Mouse (Mus musculus): ENCODE measurements around the gene Katnal1. TPM values are rescaled to one million over a fixed set of nuclear protein-coding genes. Genes with fewer than 3 reads are reported as not detected.
A peak's percentile ranks its signal among the peaks of the same experiment; 100 is the strongest.

The Katnal1 gene
- polyA plus RNA-seq, 1 experiment from 2014 or later = 23.6 TPM

DNA sequence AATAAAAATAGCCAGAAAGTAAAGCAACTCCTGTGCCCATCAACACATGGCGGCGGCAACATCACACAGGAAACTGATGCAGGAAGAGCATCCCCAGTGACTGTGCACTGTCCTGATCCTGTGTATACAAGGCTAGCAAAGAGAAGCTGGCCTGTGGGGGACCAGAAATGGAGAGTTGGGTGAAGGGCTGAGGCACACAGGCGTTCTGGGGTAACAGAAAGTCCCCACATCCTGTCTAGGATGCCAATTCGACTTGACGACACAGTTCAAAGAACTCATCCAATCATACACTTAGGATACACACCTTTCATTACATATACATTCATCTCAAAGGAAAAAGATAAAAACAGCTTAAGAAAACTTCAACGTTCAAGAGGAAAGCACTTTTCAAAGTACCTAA is 41.1 kb downstream of the Katnal1 start:
- 88% methylated on average over 6 of the region's 6 CpGs for WGBS
- Histone ChIP-seq H3K4me1 (replicated peaks) (peaks cover 10% of the 10 kb centered on the region), H3K27me3 (ENCODE audit: insufficient read depth, poor library complexity, severe bottlenecking) (no peaks in the 10 kb centered on the region), H3K36me3 (peaks cover 80% of the 10 kb centered on the region), H3K27ac (no peak overlapping the region), H3K4me3 (no peak overlapping the region), H3K9me3 (peaks cover 5% of the 10 kb centered on the region; the same call in 1 of the 2 replicates)
- no peak for DNase-seq (ENCODE audit: low spot score)

DNA sequence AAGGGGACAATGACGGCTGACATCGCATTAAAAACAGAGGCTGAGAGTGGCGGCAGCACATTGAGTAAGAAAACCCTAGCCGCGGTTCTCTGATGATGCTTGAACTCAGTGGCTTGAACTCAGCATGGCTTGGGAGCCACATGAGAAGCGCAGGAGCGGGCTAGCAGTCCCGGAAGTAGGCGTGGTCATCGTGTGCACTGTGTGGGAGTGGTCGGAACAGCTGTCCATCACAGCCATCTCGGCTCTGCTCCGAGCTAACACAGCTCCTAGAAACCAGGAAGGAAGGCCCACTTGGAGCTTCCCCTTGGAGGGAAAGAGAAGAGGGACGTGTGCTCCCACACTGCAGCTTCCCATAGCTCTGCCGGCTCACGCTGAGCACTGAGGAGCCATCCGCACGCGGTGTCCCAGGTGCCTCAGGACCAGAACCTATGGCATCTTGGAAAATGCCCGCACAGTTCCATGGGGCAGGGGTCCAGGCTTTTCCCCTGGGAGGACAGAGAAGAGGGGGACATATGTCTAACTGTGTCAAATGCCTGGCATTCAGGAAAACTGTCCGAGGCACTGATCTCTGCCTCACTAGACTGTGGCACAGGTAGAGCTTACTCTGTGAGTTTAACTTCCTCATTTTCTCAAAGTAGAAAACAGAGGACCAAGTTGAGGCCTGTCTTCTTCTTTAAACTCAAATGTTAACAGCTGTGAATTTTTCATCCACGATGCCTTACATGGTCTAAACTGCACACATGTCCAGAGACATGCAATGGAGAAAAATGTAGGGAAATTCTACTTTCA is 43.1 kb downstream of the Katnal1 start:
- Histone ChIP-seq H3K36me3 (peaks cover 62% of the 10 kb centered on the region), H3K27me3 (ENCODE audit: insufficient read depth, poor library complexity, severe bottlenecking) (no peaks in the 10 kb centered on the region), H3K9me3 (peaks cover 5% of the 10 kb centered on the region; the same call in 1 of the 2 replicates), H3K27ac (peak overlapping the region; percentile 77), H3K4me1 (replicated peaks) (peaks cover 10% of the 10 kb centered on the region), H3K4me3 (peak overlapping the region; percentile 39)
- WGBS = 31% methylated on average over 22 of the region's 22 CpGs
- peak; percentile 77 for DNase-seq (ENCODE audit: low spot score)

DNA sequence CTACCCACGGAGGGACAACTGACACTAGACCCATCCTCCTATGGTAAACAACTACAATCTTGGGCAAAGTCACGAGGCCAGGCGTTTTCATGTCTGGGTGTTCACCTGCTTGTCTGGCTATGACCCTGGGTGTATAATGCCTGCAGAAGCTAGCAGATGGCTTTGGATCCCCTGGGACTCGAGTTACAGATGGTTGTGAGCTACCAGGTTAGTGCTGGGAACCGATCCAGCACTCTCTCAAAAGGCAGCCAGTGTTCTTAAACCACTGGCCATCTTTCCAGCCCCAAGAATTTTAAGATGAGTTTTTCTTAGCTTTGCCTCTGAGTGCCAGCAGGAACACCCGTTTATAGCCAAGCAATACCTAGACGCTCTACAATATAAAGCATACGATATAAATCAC is 45.4 kb downstream of the Katnal1 start:
- Histone ChIP-seq H3K4me3 (no peak overlapping the region), H3K4me1 (replicated peaks) (peaks cover 10% of the 10 kb centered on the region), H3K27me3 (ENCODE audit: insufficient read depth, poor library complexity, severe bottlenecking) (no peaks in the 10 kb centered on the region), H3K27ac (no peak overlapping the region), H3K36me3 (peaks cover 55% of the 10 kb centered on the region), H3K9me3 (peaks cover 5% of the 10 kb centered on the region; the same call in 1 of the 2 replicates)
- no peak for DNase-seq (ENCODE audit: low spot score)
- 89% methylated on average over 8 of the region's 8 CpGs for WGBS

DNA sequence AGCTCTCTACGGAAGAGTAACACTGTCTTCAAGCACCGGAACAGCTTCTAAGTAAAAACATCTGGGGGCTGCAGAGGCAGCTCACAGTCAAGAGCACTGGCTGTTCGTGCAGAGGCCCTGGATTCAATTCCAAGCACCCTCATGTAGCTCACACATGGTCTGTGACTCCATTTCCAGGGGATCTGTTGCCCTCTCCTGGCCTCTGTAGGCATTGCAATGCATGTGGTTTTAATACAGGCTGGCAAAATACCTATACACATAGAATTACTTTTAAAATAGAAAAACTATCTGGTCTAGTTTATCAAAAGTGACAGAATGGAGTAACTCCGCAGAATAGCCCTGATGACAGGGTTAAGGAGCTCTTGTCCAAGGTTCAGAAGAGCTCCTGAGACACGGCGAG is 49.9 kb downstream of the Katnal1 start:
- H3K27ac ChIP-seq = no peak overlapping the region
- H3K4me3 ChIP-seq = no peak overlapping the region
- DNase-seq (ENCODE audit: low spot score) = no peak
- peaks cover 69% of the 10 kb centered on the region for H3K36me3 ChIP-seq
- no peaks in the 10 kb centered on the region for H3K4me1 ChIP-seq (replicated peaks)
- H3K9me3 ChIP-seq = peaks cover 5% of the 10 kb centered on the region; the same call in 1 of the 2 replicates
- H3K27me3 ChIP-seq (ENCODE audit: insufficient read depth, poor library complexity, severe bottlenecking) = no peaks in the 10 kb centered on the region
- WGBS = 87% methylated on average over 6 of the region's 6 CpGs

DNA sequence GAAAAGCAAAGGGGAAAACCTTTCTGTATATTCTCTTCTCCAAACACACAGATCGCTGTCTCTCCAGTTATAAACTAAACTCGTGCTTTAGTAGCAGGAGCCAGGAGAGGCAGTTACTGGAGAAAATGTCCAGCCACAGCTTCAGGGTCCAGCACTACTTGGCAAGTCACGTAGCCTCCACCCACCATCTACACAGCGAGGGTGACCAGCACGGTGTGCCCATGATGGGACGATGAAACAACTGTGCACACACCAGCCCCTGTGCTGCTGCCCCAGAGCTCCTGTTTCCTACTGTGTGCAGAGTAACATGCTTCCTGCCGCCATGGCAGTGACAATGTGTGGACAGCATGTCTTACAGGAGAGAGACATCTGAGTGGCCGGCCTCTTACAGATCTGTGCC is 56.0 kb downstream of the Katnal1 start:
- Histone ChIP-seq H3K4me3 (no peak overlapping the region), H3K36me3 (peaks cover 53% of the 10 kb centered on the region), H3K27me3 (ENCODE audit: insufficient read depth, poor library complexity, severe bottlenecking) (no peaks in the 10 kb centered on the region), H3K4me1 (replicated peaks) (no peaks in the 10 kb centered on the region), H3K27ac (no peak overlapping the region), H3K9me3 (no peaks in the 10 kb centered on the region)
- 90% methylated on average over 8 of the region's 8 CpGs for WGBS
- no peak for DNase-seq (ENCODE audit: low spot score)

DNA sequence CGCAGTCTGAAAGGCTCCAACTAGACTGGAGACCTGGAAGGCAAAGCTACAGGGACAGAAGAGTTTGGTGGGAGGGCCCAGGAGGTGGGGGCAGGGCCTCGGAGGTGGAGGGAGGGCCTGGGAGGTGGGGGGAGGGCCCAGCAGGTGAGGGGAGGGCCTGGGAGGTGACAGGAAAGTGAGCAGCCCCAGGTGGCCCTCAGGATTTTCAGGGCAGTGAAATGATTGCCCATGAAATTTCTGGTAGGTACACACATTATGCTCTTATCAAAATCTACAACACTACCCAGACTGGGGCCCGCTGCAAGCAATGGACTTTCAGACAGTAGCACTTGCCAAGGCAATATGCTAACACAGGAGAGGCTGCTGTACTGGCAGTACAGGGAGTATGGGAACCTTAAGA is 59.5 kb downstream of the Katnal1 start:
- WGBS = 49% methylated on average over 3 of the region's 3 CpGs
- Histone ChIP-seq H3K27me3 (ENCODE audit: insufficient read depth, poor library complexity, severe bottlenecking) (no peaks in the 10 kb centered on the region), H3K9me3 (no peaks in the 10 kb centered on the region), H3K27ac (no peak overlapping the region), H3K36me3 (peaks cover 19% of the 10 kb centered on the region), H3K4me1 (replicated peaks) (no peaks in the 10 kb centered on the region), H3K4me3 (no peak overlapping the region)
- DNase-seq (ENCODE audit: low spot score) = no peak

DNA sequence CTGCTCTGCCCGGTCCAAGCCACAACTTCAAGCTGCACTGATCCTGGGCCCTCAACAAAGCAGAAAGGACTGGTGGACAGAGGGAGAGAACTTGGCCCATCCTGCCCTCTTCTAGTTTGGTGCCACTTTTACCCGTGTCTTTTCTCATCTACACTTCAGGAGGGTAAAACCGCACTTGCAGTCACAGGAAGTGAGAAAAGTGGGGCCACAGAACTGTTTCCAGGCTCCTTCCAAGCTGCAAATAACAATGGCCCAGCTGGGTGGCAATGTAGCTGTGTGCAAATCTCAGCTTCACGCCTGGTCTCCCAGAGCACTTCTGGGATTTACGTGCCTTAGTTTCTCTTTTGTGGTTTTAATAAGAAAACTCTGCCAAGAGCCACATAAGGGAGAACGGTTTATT is 61.4 kb downstream of the Katnal1 start:
- no peaks in the 10 kb centered on the region for H3K4me1 ChIP-seq (replicated peaks)
- H3K4me3 ChIP-seq = no peak overlapping the region
- H3K27me3 ChIP-seq (ENCODE audit: insufficient read depth, poor library complexity, severe bottlenecking) = no peaks in the 10 kb centered on the region
- peaks cover 4% of the 10 kb centered on the region; the same call in 1 of the 2 replicates for H3K36me3 ChIP-seq
- WGBS = 83% methylated on average over 6 of the region's 6 CpGs
- H3K9me3 ChIP-seq = no peaks in the 10 kb centered on the region
- no peak overlapping the region for H3K27ac ChIP-seq
- no peak for DNase-seq (ENCODE audit: low spot score)

DNA sequence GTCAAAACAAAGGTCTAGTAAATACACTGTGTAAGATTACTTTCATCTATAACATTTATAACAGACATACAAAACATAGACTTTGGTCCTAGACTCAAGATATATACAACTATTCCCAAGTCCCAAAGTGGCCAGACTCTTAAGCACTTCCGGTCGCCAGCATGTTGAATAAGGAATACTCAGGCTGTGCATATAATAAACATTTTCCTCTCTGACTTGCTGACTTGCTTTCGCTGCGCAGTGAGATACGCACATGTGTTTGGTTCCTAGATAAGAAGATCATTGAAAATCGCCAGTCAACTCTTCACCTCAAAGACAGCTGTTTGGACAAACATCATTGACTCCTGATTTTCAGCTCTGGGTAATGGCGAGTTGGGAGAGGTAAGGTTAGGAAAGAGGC is 61.9 kb downstream of the Katnal1 start:
- no peak for DNase-seq (ENCODE audit: low spot score)
- Histone ChIP-seq H3K27me3 (ENCODE audit: insufficient read depth, poor library complexity, severe bottlenecking) (no peaks in the 10 kb centered on the region), H3K9me3 (no peaks in the 10 kb centered on the region), H3K4me1 (replicated peaks) (0 out of 2 replicates have a peak, but pooled peaks cover 3% of the 10 kb centered on the region), H3K36me3 (peaks cover 4% of the 10 kb centered on the region; the same call in 1 of the 2 replicates), H3K4me3 (no peak overlapping the region), H3K27ac (no peak overlapping the region)
- 93% methylated on average over 7 of the region's 7 CpGs for WGBS

DNA sequence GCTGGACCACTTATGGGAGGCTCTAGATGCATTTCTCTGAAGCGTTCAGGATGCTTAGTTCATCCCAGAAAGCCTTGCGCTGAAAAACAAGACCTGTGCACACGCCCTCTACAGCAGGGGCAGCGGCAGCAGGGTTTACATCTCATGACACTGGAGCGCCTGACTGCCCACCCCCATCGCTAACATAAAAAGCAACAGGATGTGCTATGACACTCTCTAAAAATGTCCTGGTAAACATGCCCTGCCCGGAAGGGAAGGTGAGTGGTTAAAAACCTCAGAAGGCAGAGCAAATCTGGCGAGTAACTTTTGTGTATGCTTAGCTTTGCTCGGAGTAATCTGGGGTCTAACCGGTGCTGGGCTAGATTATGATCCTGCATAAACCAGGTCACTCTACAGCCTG is 62.5 kb downstream of the Katnal1 start:
- H3K27ac ChIP-seq = no peak overlapping the region
- H3K36me3 ChIP-seq = peaks cover 4% of the 10 kb centered on the region; the same call in 1 of the 2 replicates
- no peaks in the 10 kb centered on the region for H3K27me3 ChIP-seq (ENCODE audit: insufficient read depth, poor library complexity, severe bottlenecking)
- H3K9me3 ChIP-seq = no peaks in the 10 kb centered on the region
- WGBS = 83% methylated on average over 10 of the region's 10 CpGs
- no peak overlapping the region for H3K4me3 ChIP-seq
- DNase-seq (ENCODE audit: low spot score) = no peak
- H3K4me1 ChIP-seq (replicated peaks) = 0 out of 2 replicates have a peak, but pooled peaks cover 3% of the 10 kb centered on the region

DNA sequence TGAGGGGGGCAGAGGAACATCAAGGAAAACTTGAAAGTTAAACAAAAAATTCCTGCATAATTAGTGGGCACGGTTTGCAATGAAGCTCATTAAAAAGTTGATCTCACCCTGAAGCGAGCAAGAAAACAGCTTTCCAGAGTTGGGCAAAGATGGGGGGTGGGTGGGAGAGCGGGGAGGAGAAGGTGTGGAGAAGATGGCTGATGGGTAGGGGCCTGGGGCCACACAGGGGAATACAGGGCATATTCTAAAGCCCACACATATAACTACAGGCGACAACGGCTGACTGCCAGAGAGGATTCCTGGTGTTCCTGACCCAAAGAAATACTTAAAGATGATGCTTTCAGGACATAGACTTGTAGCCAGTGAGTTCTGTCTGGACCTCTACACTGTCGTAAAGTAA is 65.7 kb downstream of the Katnal1 start:
- no peaks in the 10 kb centered on the region for H3K36me3 ChIP-seq
- H3K9me3 ChIP-seq = no peaks in the 10 kb centered on the region
- no peaks in the 10 kb centered on the region for H3K27me3 ChIP-seq (ENCODE audit: insufficient read depth, poor library complexity, severe bottlenecking)
- H3K27ac ChIP-seq = no peak overlapping the region
- no peak overlapping the region for H3K4me3 ChIP-seq
- no peak for DNase-seq (ENCODE audit: low spot score)
- H3K4me1 ChIP-seq (replicated peaks) = 0 out of 2 replicates have a peak, but pooled peaks cover 3% of the 10 kb centered on the region
- WGBS = 70% methylated on average over 6 of the region's 6 CpGs

DNA sequence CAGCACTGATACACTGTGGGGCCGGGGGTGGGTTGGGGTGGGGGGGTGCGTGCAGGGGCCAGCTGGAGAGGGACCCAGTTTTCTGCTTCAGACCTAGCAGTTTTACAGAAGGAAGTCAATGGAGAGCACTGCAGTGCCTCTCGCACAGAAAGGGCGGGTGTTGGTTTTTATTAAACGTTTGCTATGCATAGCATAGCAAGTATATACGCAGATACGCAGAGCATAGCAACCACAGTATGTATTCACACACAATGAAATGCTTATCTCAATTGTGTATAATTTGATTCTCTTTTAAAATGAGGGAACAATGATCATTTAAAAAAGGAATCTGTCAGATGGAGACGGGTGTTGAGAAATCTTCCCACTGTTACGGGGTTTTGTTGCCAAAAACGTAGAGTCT is 66.3 kb downstream of the Katnal1 start:
- DNase-seq (ENCODE audit: low spot score) = no peak
- H3K27me3 ChIP-seq (ENCODE audit: insufficient read depth, poor library complexity, severe bottlenecking) = no peaks in the 10 kb centered on the region
- WGBS = 86% methylated on average over 10 of the region's 10 CpGs
- H3K4me3 ChIP-seq = no peak overlapping the region
- 0 out of 2 replicates have a peak, but pooled peaks cover 3% of the 10 kb centered on the region for H3K4me1 ChIP-seq (replicated peaks)
- H3K9me3 ChIP-seq = no peaks in the 10 kb centered on the region
- H3K36me3 ChIP-seq = no peaks in the 10 kb centered on the region
- no peak overlapping the region for H3K27ac ChIP-seq

DNA sequence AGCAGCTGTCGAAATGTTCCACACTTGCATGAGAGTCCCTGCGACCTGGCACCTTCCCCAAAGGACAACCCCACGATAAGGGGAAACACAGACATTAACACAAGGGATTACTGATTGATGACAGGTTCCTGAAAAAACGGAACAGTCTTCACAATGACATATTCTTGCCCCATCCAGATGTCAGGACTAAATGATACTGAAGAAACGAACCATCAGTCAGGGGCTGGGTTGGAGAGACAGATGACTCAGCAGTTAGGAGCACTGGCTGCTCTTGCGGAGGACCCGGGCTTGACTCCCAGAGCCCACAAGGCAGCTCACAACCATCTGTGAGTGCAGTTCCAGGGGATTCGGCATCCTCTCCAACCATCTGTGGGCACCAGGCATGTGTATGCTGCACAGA is 67.0 kb downstream of the Katnal1 start:
- Histone ChIP-seq H3K4me1 (replicated peaks) (0 out of 2 replicates have a peak, but pooled peaks cover 3% of the 10 kb centered on the region), H3K9me3 (no peaks in the 10 kb centered on the region), H3K27ac (no peak overlapping the region), H3K36me3 (no peaks in the 10 kb centered on the region), H3K4me3 (no peak overlapping the region), H3K27me3 (ENCODE audit: insufficient read depth, poor library complexity, severe bottlenecking) (no peaks in the 10 kb centered on the region)
- WGBS = 75% methylated on average over 8 of the region's 8 CpGs
- no peak for DNase-seq (ENCODE audit: low spot score)

DNA sequence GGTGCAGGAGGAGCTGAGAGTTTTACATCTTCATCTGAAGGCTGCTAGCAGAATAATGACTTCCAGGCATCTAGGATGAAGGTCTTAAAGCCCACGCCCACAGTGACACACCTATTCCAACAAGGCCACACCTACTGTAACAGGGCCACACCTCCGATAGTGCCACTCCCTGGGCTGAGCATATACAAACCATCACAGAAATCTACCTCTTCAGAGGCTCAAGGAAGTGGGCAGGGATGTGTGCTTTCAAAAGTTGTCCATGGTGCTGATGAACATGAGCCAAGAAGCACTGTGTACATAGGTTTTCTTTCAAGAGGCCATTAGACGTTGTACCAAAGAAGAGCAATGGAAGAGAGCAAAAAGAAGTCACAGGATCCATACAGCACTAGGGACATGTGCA is 71.6 kb downstream of the Katnal1 start:
- Histone ChIP-seq H3K36me3 (no peaks in the 10 kb centered on the region), H3K27me3 (ENCODE audit: insufficient read depth, poor library complexity, severe bottlenecking) (no peaks in the 10 kb centered on the region), H3K4me1 (replicated peaks) (0 out of 2 replicates have a peak, but pooled peaks cover 3% of the 10 kb centered on the region), H3K27ac (no peak overlapping the region), H3K9me3 (no peaks in the 10 kb centered on the region), H3K4me3 (no peak overlapping the region)
- no peak for DNase-seq (ENCODE audit: low spot score)
- 86% methylated on average over 3 of the region's 3 CpGs for WGBS
